Mouse (Mus musculus) hindlimb bud, embryonic 11.5 days (tissue): ENCODE measurements around the gene Hdac7.

Experiments used
- DNase-seq: peaks from one replicate; pipeline ENCODE4 v3.0.0-alpha.2; 2012; ENCODE audit warnings: low read depth, low spot score; ENCODE audit errors: extremely low spot score

Hdac7 gene

GRCm38 (mm10) chr15:97793386-97794153 is 50.7 kb downstream of the Hdac7 start:
- no peak for DNase-seq

GRCm38 (mm10) chr15:97791126-97791700 is 53.1 kb downstream of the Hdac7 start:
- no peak for DNase-seq

GRCm38 (mm10) chr15:97789761-97790505 is 54.4 kb downstream of the Hdac7 start:
- no peak for DNase-seq

GRCm38 (mm10) chr15:97788821-97789220 is 55.5 kb downstream of the Hdac7 start:
- no peak for DNase-seq

- no peak for DNase-seq
Measured at GRCm38 (mm10) chr15:97787799-97788667, 56.3 kb downstream of the Hdac7 start.

- DNase-seq, result no peak
Measured at GRCm38 (mm10) chr15:97787148-97787798, 57.0 kb downstream of the Hdac7 start.

GRCm38 (mm10) chr15:97786412-97787112 is 57.7 kb downstream of the Hdac7 start:
- no peak for DNase-seq

- DNase-seq, result no peak
Measured at GRCm38 (mm10) chr15:97785731-97786411, 58.4 kb downstream of the Hdac7 start.

- no peak for DNase-seq
Measured at GRCm38 (mm10) chr15:97784561-97785161, 59.6 kb downstream of the Hdac7 start.

GRCm38 (mm10) chr15:97784092-97784559 is 60.2 kb downstream of the Hdac7 start:
- no peak for DNase-seq

- DNase-seq, result no peak
Measured at GRCm38 (mm10) chr15:97782749-97783105, 61.6 kb downstream of the Hdac7 start.

- no peak for DNase-seq
Measured at GRCm38 (mm10) chr15:97781961-97782748, 62.1 kb downstream of the Hdac7 start.

GRCm38 (mm10) chr15:97780611-97781031 is 63.7 kb downstream of the Hdac7 start:
- no peak for DNase-seq

- no peak for DNase-seq
Measured at GRCm38 (mm10) chr15:97779576-97779975, 64.7 kb downstream of the Hdac7 start.

- DNase-seq, result no peak
Measured at GRCm38 (mm10) chr15:97778311-97779098, 65.8 kb downstream of the Hdac7 start, which contains the start of gene Slc48a1. Gene Slc48a1, plus strand, starts transcription at chr15:97778520.

GRCm38 (mm10) chr15:97776919-97777318 is 67.4 kb downstream of the Hdac7 start:
- DNase-seq, result no peak

GRCm38 (mm10) chr15:97776514-97776913 is 67.8 kb downstream of the Hdac7 start:
- DNase-seq, result no peak
